Mouse (Mus musculus) liver, embryonic 13.5 days (tissue): ENCODE data around the gene Ppp2r5d. TPM values are rescaled to one million over a fixed set of nuclear protein-coding genes. Genes with fewer than 3 reads are reported as not detected.

ENCODE experiments used
- ATAC-seq: fragments of 200-750 bp; cut with Nextera tagmentation; 2 replicates; pipeline ENCODE4 v1.8.0; 2017; ENCODE audit warnings: low read depth, mild to moderate bottlenecking, moderate number of reproducible peaks, moderate library complexity
- DNase-seq: peaks from one replicate; pipeline ENCODE4 v3.0.0; 2022
- H3K27ac ChIP-seq: fragments of 300-500 bp; sonication (generic); 2 replicates; pipeline ENCODE4 v1.5.1; 2015; ENCODE audit warnings: moderate library complexity, mild to moderate bottlenecking, inconsistent platforms
- H3K27me3 ChIP-seq: fragments of 300-500 bp; sonication (generic); 2 replicates; pipeline ENCODE4 v1.6.1; 2015; ENCODE audit warnings: mild to moderate bottlenecking, inconsistent platforms
- H3K36me3 ChIP-seq: fragments of 300-500 bp; sonication (generic); 2 replicates; pipeline ENCODE4 v1.6.1; 2015; ENCODE audit warnings: mild to moderate bottlenecking, inconsistent platforms
- H3K4me1 ChIP-seq: fragments of 300-500 bp; sonication (generic); replicated peaks from 2 replicates; pipeline ENCODE4 v1.6.1; 2015; ENCODE audit warnings: inconsistent platforms
- H3K4me2 ChIP-seq: fragments of 300-500 bp; sonication (generic); 2 replicates; pipeline ENCODE4 v1.6.1; 2015; ENCODE audit warnings: inconsistent platforms, mild to moderate bottlenecking, moderate library complexity
- H3K4me3 ChIP-seq: fragments of 300-500 bp; sonication (generic); replicated peaks from 2 replicates; pipeline ENCODE4 v1.5.1; 2015; ENCODE audit warnings: mild to moderate bottlenecking, inconsistent platforms
- H3K9ac ChIP-seq: fragments of 300-500 bp; sonication (generic); 2 replicates; pipeline ENCODE4 v1.6.1; 2015; ENCODE audit warnings: mild to moderate bottlenecking, inconsistent platforms
- H3K9me3 ChIP-seq: fragments of 300-500 bp; sonication (generic); replicated peaks from 2 replicates; pipeline ENCODE4 v1.6.1; 2016; ENCODE audit warnings: inconsistent platforms
- WGBS: fragments of 180-500 bp; shearing (Covaris S2); methylation state at CpG from one replicate; pipeline ENCODE4 v1.1.7; 2015; ENCODE audit not compliant: insufficient replicate concordance; 5-methylcytosine and 5-hydroxymethylcytosine counted together
- polyA plus RNA-seq: library from polyadenylated mRNA; unstranded; fragments of >200 nt; fragmentation: Nextera tagmentation; extraction: Ambion mirVana; gene quantifications from 2 replicates; pipeline ENCODE4 v1.2.1, GENCODE M21; 2015

The Ppp2r5d gene
- polyA plus RNA-seq, 1 experiment from 2014 or later: 31.2 TPM

- ATAC-seq (0 out of 2 replicates have a peak, but pooled peaks have one; percentile 6), DNase-seq (no peak)
- WGBS: 56% methylated on average over 10 of the region's 10 CpGs
- no peak overlapping the region for H3K9ac ChIP-seq
- no peak overlapping the region for H3K4me3 ChIP-seq
- no peaks in the 10 kb centered on the region for H3K9me3 ChIP-seq
- H3K36me3 ChIP-seq: peaks cover 35% of the 10 kb centered on the region
- H3K4me1 ChIP-seq: peaks cover 17% of the 10 kb centered on the region
- no peaks in the 10 kb centered on the region for H3K27me3 ChIP-seq
- peak overlapping the region; percentile 50 for H3K27ac ChIP-seq
- no peak overlapping the region for H3K4me2 ChIP-seq
These were observed 31.2 kb upstream of the Ppp2r5d start for GRCm38 (mm10) chr17:46736160-46736559.

DNA sequence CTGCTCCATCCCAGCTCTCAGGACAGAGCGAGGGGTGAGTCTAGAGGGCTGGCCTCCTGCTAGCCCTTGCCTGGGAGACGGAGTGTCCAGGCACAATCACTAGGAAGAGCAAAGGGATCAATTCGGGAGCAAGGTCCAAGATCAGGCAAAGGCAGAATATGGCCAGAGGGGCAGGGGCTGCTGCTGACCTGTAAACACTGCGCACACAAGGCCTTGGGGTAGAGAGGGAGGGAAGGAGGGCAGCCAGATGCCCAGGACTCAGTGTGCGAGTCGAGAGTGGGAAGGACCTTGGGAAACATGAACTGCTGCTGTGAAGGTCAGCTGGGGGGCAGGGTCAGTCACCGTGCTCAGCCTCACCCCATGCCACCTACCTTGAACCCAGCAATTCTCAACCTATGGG lies 30.4 kb upstream of the Ppp2r5d start:
- DNase-seq: no peak
- H3K4me3 ChIP-seq: no peak overlapping the region
- H3K27ac ChIP-seq: peak overlapping the region; percentile 50
- 66% methylated on average over 7 of the region's 7 CpGs for WGBS
- H3K9me3 ChIP-seq: no peaks in the 10 kb centered on the region
- H3K4me1 ChIP-seq: peaks cover 15% of the 10 kb centered on the region
- H3K4me2 ChIP-seq: no peak overlapping the region
- no peak overlapping the region for H3K9ac ChIP-seq
- ATAC-seq: peak; percentile 65
- no peaks in the 10 kb centered on the region for H3K27me3 ChIP-seq
- H3K36me3 ChIP-seq: peaks cover 33% of the 10 kb centered on the region

DNA sequence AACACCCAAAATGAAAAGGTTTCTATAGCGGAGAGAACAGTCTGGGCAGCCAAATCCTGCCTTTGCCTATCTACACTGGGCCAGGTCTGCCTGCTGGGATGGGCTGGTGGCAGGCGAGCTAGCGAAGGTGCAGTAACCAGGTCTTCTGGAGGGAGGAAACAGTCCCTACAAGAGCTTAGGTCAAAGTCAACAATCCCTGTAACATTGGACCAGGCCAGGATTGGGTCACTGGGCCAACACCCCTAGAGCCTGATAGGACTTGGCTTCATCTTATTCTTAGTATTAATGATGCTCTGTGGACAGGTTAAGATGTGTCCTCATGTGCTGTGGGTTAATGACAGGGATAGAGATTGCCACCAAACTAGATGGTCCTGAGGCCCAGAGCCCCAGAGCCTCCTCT lies 29.1 kb upstream of the Ppp2r5d start:
- WGBS: 71% methylated on average over 3 of the region's 3 CpGs
- Histone ChIP-seq H3K36me3 (peaks cover 33% of the 10 kb centered on the region), H3K4me2 (no peak overlapping the region), H3K4me1 (peaks cover 15% of the 10 kb centered on the region), H3K4me3 (no peak overlapping the region), H3K27me3 (peaks cover 7% of the 10 kb centered on the region), H3K27ac (peak overlapping the region; percentile 50; the same call in 1 of the 2 replicates), H3K9me3 (no peaks in the 10 kb centered on the region), H3K9ac (no peak overlapping the region)
- no peak for ATAC-seq
- DNase-seq: no peak

DNA sequence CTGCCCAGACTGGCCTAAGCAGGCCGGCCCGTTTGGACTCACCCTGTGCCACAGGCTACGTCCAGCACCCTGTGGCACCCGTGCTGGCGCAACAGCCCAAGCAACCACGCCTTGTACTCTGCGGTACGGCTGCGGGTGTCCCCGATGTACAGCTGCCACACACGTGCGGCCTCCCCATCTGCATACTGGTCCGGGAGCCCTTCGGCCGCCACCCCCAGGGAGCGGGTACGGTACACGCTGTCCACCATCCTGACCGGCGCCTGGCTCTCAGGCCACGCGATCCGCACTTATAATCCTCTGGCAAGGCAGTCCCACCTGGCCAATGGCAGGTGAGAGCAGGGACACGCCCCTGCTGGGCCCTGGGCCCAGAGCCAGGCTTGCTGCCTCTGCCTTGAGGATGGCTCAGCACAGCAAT lies 24.0 kb upstream of the Ppp2r5d start, which contains the start of gene Gnmt:
Gnmt (minus strand) TSS at position 265 of the 415 bp plus-strand sequence.
- 32% methylated on average over 24 of the region's 24 CpGs for WGBS
- Histone ChIP-seq H3K9me3 (no peaks in the 10 kb centered on the region), H3K9ac (peak within 1 kb of the TSS; percentile 49; the same call in 1 of the 2 replicates), H3K4me3 (peak within 1 kb of the TSS; percentile 37), H3K27ac (no peak within 1 kb of the TSS), H3K27me3 (peaks cover 18% of the 10 kb centered on the region), H3K4me2 (peak within 1 kb of the TSS; percentile 49), H3K4me1 (peaks cover 4% of the 10 kb centered on the region; the same call in 1 of the 2 replicates), H3K36me3 (peaks cover 19% of the 10 kb centered on the region)
- DNase-seq (no peak), ATAC-seq (peak; percentile 59)

- H3K36me3 ChIP-seq: peaks cover 23% of the 10 kb centered on the region
- H3K9ac ChIP-seq: peak overlapping the region; percentile 49; the same call in 1 of the 2 replicates
- peak overlapping the region; percentile 37 for H3K4me3 ChIP-seq
- peaks cover 3% of the 10 kb centered on the region; the same call in 1 of the 2 replicates for H3K4me1 ChIP-seq
- DNase-seq (no peak), ATAC-seq (no peak)
- no peak overlapping the region for H3K27ac ChIP-seq
- H3K9me3 ChIP-seq: no peaks in the 10 kb centered on the region
- WGBS: 56% methylated on average over 11 of the region's 11 CpGs
- peaks cover 18% of the 10 kb centered on the region for H3K27me3 ChIP-seq
- H3K4me2 ChIP-seq: peak overlapping the region; percentile 49
These were observed 23.6 kb upstream of the Ppp2r5d start for GRCm38 (mm10) chr17:46728496-46728895.

GRCm38 (mm10) chr17:46728021-46728420 lies 23.1 kb upstream of the Ppp2r5d start:
- Histone ChIP-seq H3K9me3 (no peaks in the 10 kb centered on the region), H3K9ac (no peak overlapping the region), H3K27ac (no peak overlapping the region), H3K4me1 (peaks cover 3% of the 10 kb centered on the region; the same call in 1 of the 2 replicates), H3K4me2 (0 out of 2 replicates have a peak overlapping the region, but pooled peaks have one; percentile 49), H3K36me3 (peaks cover 26% of the 10 kb centered on the region), H3K27me3 (peaks cover 18% of the 10 kb centered on the region), H3K4me3 (no peak overlapping the region)
- DNase-seq (no peak), ATAC-seq (no peak)
- 35% methylated on average over 6 of the region's 6 CpGs for WGBS

- no peak overlapping the region for H3K9ac ChIP-seq
- H3K9me3 ChIP-seq: no peaks in the 10 kb centered on the region
- DNase-seq (no peak), ATAC-seq (no peak)
- no peak overlapping the region for H3K4me2 ChIP-seq
- 85% methylated on average over 11 of the region's 11 CpGs for WGBS
- H3K36me3 ChIP-seq: peaks cover 28% of the 10 kb centered on the region
- no peak overlapping the region for H3K4me3 ChIP-seq
- H3K27me3 ChIP-seq: peaks cover 18% of the 10 kb centered on the region
- H3K4me1 ChIP-seq: peaks cover 3% of the 10 kb centered on the region; the same call in 1 of the 2 replicates
- no peak overlapping the region for H3K27ac ChIP-seq
These were observed 22.4 kb upstream of the Ppp2r5d start for GRCm38 (mm10) chr17:46727271-46727670.

- peaks cover 41% of the 10 kb centered on the region for H3K36me3 ChIP-seq
- no peaks in the 10 kb centered on the region for H3K9me3 ChIP-seq
- DNase-seq: no peak
- H3K4me3 ChIP-seq: no peak overlapping the region
- H3K4me1 ChIP-seq: peaks cover 3% of the 10 kb centered on the region; the same call in 1 of the 2 replicates
- H3K9ac ChIP-seq: no peak overlapping the region
- WGBS: 81% methylated on average over 26 of the region's 26 CpGs
- no peak overlapping the region for H3K4me2 ChIP-seq
- H3K27me3 ChIP-seq: peaks cover 18% of the 10 kb centered on the region
- H3K27ac ChIP-seq: no peak overlapping the region
- ATAC-seq: no peak
These were observed 21.1 kb upstream of the Ppp2r5d start for GRCm38 (mm10) chr17:46725731-46726645.

- DNase-seq: no peak
- 67% methylated on average over 9 of the region's 9 CpGs for WGBS
- Histone ChIP-seq H3K4me2 (no peak overlapping the region), H3K27me3 (peaks cover 18% of the 10 kb centered on the region), H3K27ac (no peak overlapping the region), H3K9me3 (no peaks in the 10 kb centered on the region), H3K4me1 (peaks cover 3% of the 10 kb centered on the region; the same call in 1 of the 2 replicates), H3K36me3 (peaks cover 41% of the 10 kb centered on the region), H3K9ac (no peak overlapping the region), H3K4me3 (no peak overlapping the region)
- no peak for ATAC-seq
These were observed 20.4 kb upstream of the Ppp2r5d start for GRCm38 (mm10) chr17:46725273-46725672.

DNA sequence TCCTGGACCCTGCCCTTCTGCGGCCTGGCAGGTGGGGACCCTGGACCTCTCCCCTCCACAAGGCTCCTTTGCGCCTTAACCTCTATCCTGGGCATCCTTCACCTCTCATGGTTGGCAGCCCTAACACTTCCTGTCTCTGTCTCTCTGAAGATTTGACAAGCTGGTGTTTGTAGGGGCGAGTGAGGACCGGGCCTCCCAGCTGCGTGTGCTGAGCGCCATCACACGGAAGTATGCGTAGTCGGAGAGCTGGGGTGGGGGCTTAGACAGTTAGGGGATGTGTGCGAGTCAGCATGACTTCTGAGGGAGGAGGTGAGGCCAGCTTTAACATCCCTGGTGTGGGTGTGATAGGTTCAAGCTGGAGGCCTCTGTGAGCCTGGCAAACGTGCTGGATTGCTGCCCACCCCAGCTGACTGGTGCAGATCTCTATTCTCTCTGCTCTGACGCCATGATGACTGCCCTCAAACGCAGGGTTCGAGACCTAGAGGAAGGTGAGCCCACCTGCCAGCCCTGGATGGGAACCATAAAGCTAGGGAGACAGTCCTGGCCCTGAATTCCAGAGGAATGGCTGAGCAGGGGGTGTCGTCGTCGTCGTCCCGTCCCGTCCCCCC lies 19.7 kb upstream of the Ppp2r5d start:
- Histone ChIP-seq H3K9me3 (no peaks in the 10 kb centered on the region), H3K9ac (no peak overlapping the region), H3K4me3 (no peak overlapping the region), H3K36me3 (peaks cover 41% of the 10 kb centered on the region), H3K27me3 (peaks cover 16% of the 10 kb centered on the region), H3K27ac (no peak overlapping the region), H3K4me2 (no peak overlapping the region), H3K4me1 (peaks cover 3% of the 10 kb centered on the region; the same call in 1 of the 2 replicates)
- no peak for ATAC-seq
- 80% methylated on average over 20 of the region's 20 CpGs for WGBS
- DNase-seq: no peak

DNA sequence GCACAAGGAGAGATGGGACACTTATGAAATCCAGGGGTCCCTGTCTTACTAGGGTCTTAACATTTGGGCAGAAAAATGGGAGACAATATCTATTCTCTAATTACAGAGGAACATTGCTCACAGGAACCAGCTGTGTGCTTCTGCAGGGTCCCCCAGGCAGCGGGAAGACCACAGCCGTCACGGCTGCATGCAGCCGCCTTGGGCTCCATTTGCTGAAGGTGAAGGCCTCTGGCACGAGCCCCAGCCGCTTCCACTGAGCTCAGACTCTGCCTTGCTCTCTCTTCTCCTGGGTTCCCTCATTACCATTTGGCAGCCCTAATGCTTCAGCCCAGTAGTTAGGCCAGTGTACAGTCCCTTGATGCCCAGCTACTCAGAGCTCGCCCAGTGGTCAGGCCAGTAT lies 16.2 kb upstream of the Ppp2r5d start:
- no peak overlapping the region for H3K4me3 ChIP-seq
- peaks cover 51% of the 10 kb centered on the region for H3K36me3 ChIP-seq
- no peak overlapping the region for H3K27ac ChIP-seq
- H3K4me2 ChIP-seq: no peak overlapping the region
- H3K9ac ChIP-seq: no peak overlapping the region
- peaks cover 3% of the 10 kb centered on the region; the same call in 1 of the 2 replicates for H3K4me1 ChIP-seq
- H3K9me3 ChIP-seq: no peaks in the 10 kb centered on the region
- 80% methylated on average over 7 of the region's 7 CpGs for WGBS
- DNase-seq (no peak), ATAC-seq (no peak)
- no peaks in the 10 kb centered on the region for H3K27me3 ChIP-seq
